Mouse (Mus musculus): Measurements from ENCODE around the gene Srgap3. TPM values are rescaled to one million over a fixed set of nuclear protein-coding genes. Genes with fewer than 3 reads are reported as not detected.

The Srgap3 gene
- polyA plus RNA-seq, 1 experiment from 2014 or later: 31.4 TPM

DNA sequence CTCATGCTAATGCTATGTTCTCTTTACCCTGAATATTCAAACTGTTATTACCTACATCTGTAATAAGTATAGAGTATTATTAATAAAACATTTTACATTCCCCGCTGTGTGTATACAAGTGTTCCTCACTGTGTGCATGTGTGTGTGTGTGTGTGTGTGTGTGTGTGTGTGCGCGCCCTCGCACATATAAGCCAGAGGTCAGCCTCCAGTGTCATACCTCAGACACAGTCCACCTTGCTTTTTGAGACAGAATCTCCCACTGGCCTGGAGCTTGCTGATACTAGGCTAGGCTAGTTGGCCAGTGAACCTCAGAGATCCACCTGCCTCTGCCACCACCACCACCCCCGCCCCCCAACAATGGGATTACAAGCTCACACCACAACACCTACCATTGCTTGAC is 43.3 kb downstream of the Srgap3 start:
- ATAC-seq: peak; percentile 4; the same call in 1 of the 2 replicates
- H3K4me1 ChIP-seq (ENCODE audit: control insufficient read depth, insufficient read depth, low read length): peaks cover 52% of the 10 kb centered on the region
- H3K27ac ChIP-seq (ENCODE audit: low read depth, low read length): peak overlapping the region; percentile 89
- peak overlapping the region; percentile 26; the same call in 1 of the 2 replicates for H3K9ac ChIP-seq (ENCODE audit: low read length)
- H3K36me3 ChIP-seq (ENCODE audit: control insufficient read depth, insufficient read depth, low read length): peaks cover 3% of the 10 kb centered on the region; the same call in 1 of the 2 replicates
- DNase-seq (ENCODE audit: low spot score): no peak
- H3K27me3 ChIP-seq (replicated peaks; ENCODE audit: control insufficient read depth, insufficient read depth, low read length): no peaks in the 10 kb centered on the region
- H3K9me3 ChIP-seq (replicated peaks; ENCODE audit: control insufficient read depth, low read length): no peaks in the 10 kb centered on the region
- H3K4me2 ChIP-seq (ENCODE audit: low read length): peak overlapping the region; percentile 23
- H3K4me3 ChIP-seq (ENCODE audit: low read depth, low read length): no peak overlapping the region
- 85% methylated on average over 5 of the region's 5 CpGs for WGBS

DNA sequence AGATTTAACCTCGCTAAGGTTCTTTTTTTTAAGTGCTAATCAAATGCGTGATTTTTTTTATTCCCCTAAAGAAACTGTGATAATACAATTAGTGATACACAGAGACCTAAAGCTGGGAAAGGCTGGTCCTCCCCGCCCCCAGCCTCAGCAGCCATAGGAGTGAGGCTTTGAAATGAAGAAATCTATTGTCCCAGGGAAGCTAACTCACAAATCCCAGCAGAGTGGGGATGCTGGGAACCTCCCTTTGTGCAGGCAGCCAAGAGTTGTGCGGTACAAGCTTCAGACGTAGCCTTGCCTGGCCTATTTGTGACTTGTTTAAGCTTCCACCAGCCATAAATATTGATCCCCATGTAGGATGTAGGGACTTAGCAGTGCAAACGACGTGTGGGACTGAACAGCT is 43.8 kb downstream of the Srgap3 start:
- WGBS: 1% methylated on average over 7 of the region's 7 CpGs
- ATAC-seq: peak; percentile 78
- no peak overlapping the region for H3K4me3 ChIP-seq (ENCODE audit: low read depth, low read length)

DNA sequence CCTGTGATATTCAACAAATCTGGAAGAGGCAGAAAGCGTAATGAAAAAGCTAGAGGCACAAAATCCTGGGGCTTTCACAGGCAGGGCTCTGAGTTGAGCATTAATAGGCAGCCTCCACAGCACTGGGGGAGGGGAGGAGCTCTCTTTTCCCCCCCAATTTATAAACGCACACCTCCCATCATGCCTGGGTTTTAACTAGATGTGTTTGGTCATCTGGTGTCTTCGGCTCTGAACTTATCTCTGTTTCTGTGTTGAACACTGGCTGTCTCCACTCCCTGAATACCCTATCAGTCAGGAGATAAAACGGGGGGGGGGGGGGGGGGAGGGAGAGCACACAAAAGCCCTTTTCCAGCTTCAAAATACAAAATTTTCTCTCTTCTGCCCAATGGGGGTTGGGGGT is 44.3 kb downstream of the Srgap3 start:
- 2% methylated on average over 4 of the region's 4 CpGs for WGBS
- peaks cover 57% of the 10 kb centered on the region for H3K4me1 ChIP-seq (ENCODE audit: control insufficient read depth, insufficient read depth, low read length)
- no peak overlapping the region for H3K4me3 ChIP-seq (ENCODE audit: low read depth, low read length)
- peak overlapping the region; percentile 89 for H3K27ac ChIP-seq (ENCODE audit: low read depth, low read length)
- H3K27me3 ChIP-seq (replicated peaks; ENCODE audit: control insufficient read depth, insufficient read depth, low read length): no peaks in the 10 kb centered on the region
- no peaks in the 10 kb centered on the region for H3K9me3 ChIP-seq (replicated peaks; ENCODE audit: control insufficient read depth, low read length)
- peak overlapping the region; percentile 26 for H3K9ac ChIP-seq (ENCODE audit: low read length)
- peak overlapping the region; percentile 23; the same call in 1 of the 2 replicates for H3K4me2 ChIP-seq (ENCODE audit: low read length)
- DNase-seq (ENCODE audit: low spot score) (peak; percentile 55), ATAC-seq (peak; percentile 49)
- peaks cover 3% of the 10 kb centered on the region; the same call in 1 of the 2 replicates for H3K36me3 ChIP-seq (ENCODE audit: control insufficient read depth, insufficient read depth, low read length)

More for the DNA sequence above, 43.8 kb downstream of the Srgap3 start:
- Histone ChIP-seq H3K4me1 (ENCODE audit: control insufficient read depth, insufficient read depth, low read length) (peaks cover 57% of the 10 kb centered on the region), H3K36me3 (ENCODE audit: control insufficient read depth, insufficient read depth, low read length) (peaks cover 3% of the 10 kb centered on the region; the same call in 1 of the 2 replicates), H3K4me2 (ENCODE audit: low read length) (peak overlapping the region; percentile 23), H3K9me3 (replicated peaks; ENCODE audit: control insufficient read depth, low read length) (no peaks in the 10 kb centered on the region), H3K27ac (ENCODE audit: low read depth, low read length) (peak overlapping the region; percentile 89), H3K9ac (ENCODE audit: low read length) (peak overlapping the region; percentile 26), H3K27me3 (replicated peaks; ENCODE audit: control insufficient read depth, insufficient read depth, low read length) (no peaks in the 10 kb centered on the region)
- DNase-seq (ENCODE audit: low spot score): peak; percentile 81

DNA sequence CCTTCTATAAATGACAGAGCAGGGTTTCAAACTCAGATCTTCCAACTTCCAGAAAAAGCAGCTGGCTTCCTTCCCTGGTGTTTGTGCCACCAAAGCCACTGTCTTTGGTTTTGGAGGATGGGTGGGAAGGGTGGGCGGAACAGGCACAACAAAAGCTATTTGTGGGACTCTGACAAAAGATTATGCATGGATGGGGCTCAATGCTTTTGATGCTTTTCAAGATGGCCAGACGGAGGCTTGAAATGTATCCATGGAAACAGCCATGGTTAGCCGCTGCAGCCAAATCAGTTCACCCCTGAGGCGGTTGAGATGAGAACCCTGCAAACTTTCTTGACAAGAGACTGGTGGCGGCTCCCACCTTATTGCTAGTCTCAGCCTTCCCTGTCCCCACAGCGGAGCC is 46.8 kb downstream of the Srgap3 start:
- no peak overlapping the region for H3K4me2 ChIP-seq (ENCODE audit: low read length)
- no peak overlapping the region for H3K9ac ChIP-seq (ENCODE audit: low read length)
- peak overlapping the region; percentile 89 for H3K27ac ChIP-seq (ENCODE audit: low read depth, low read length)
- no peaks in the 10 kb centered on the region for H3K36me3 ChIP-seq (ENCODE audit: control insufficient read depth, insufficient read depth, low read length)
- ATAC-seq (peak; percentile 25), DNase-seq (ENCODE audit: low spot score) (peak; percentile 85)
- H3K9me3 ChIP-seq (replicated peaks; ENCODE audit: control insufficient read depth, low read length): no peaks in the 10 kb centered on the region
- 5% methylated on average over 6 of the region's 6 CpGs for WGBS
- H3K4me1 ChIP-seq (ENCODE audit: control insufficient read depth, insufficient read depth, low read length): peaks cover 72% of the 10 kb centered on the region
- H3K4me3 ChIP-seq (ENCODE audit: low read depth, low read length): no peak overlapping the region
- H3K27me3 ChIP-seq (replicated peaks; ENCODE audit: control insufficient read depth, insufficient read depth, low read length): no peaks in the 10 kb centered on the region

DNA sequence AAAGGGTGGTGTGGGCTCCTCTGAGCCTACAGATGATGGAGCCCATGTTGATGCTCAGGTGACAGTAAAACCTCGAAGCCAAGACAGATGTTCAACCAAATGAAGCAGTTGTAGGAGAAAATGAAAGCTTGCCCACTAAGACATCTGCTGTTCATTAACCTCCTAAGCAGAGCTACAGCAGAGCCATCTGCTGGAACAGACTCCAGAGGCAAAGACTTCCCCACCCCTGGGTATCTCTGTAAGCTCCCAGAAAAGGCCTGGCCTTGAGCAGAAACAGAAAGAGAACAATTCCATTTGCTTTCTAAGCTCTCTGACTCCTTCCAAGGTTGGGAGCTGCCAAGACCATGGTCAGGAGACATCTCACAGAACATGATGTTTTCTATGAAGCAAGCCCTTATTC is 47.4 kb downstream of the Srgap3 start:
- ATAC-seq (no peak), DNase-seq (ENCODE audit: low spot score) (peak; percentile 33)
- no peak overlapping the region for H3K4me2 ChIP-seq (ENCODE audit: low read length)
- H3K36me3 ChIP-seq (ENCODE audit: control insufficient read depth, insufficient read depth, low read length): no peaks in the 10 kb centered on the region
- H3K27me3 ChIP-seq (replicated peaks; ENCODE audit: control insufficient read depth, insufficient read depth, low read length): no peaks in the 10 kb centered on the region
- WGBS: 46% methylated on average over 1 of the region's 1 CpGs
- H3K27ac ChIP-seq (ENCODE audit: low read depth, low read length): peak overlapping the region; percentile 89
- no peak overlapping the region for H3K9ac ChIP-seq (ENCODE audit: low read length)
- H3K4me1 ChIP-seq (ENCODE audit: control insufficient read depth, insufficient read depth, low read length): peaks cover 72% of the 10 kb centered on the region
- H3K4me3 ChIP-seq (ENCODE audit: low read depth, low read length): no peak overlapping the region
- no peaks in the 10 kb centered on the region for H3K9me3 ChIP-seq (replicated peaks; ENCODE audit: control insufficient read depth, low read length)

DNA sequence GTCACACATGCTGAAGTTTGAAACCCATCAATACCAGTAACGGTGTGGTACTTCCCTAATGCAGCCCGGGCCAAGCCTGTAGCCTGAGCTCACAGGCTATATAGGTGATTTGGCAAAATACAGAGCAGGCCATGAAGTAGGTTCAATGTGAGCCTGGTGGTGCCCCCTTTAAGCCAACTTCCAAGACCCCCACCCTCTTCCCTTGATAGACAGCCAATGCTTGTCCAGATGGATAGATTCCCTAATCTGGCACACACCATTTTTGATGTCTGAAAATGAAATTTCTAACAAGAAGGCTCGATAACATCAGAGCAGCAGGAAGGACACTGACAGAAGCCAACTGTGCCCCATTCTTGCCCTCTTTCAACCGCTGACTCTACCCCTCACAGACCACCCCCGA is 47.8 kb downstream of the Srgap3 start:
- peaks cover 72% of the 10 kb centered on the region for H3K4me1 ChIP-seq (ENCODE audit: control insufficient read depth, insufficient read depth, low read length)
- ATAC-seq: no peak
- H3K4me3 ChIP-seq (ENCODE audit: low read depth, low read length): no peak overlapping the region
- H3K36me3 ChIP-seq (ENCODE audit: control insufficient read depth, insufficient read depth, low read length): no peaks in the 10 kb centered on the region
- H3K27me3 ChIP-seq (replicated peaks; ENCODE audit: control insufficient read depth, insufficient read depth, low read length): no peaks in the 10 kb centered on the region
- no peak overlapping the region for H3K4me2 ChIP-seq (ENCODE audit: low read length)
- no peak overlapping the region for H3K9ac ChIP-seq (ENCODE audit: low read length)
- 77% methylated on average over 5 of the region's 5 CpGs for WGBS
- DNase-seq (ENCODE audit: low spot score): no peak
- H3K27ac ChIP-seq (ENCODE audit: low read depth, low read length): peak overlapping the region; percentile 89
- H3K9me3 ChIP-seq (replicated peaks; ENCODE audit: control insufficient read depth, low read length): no peaks in the 10 kb centered on the region

DNA sequence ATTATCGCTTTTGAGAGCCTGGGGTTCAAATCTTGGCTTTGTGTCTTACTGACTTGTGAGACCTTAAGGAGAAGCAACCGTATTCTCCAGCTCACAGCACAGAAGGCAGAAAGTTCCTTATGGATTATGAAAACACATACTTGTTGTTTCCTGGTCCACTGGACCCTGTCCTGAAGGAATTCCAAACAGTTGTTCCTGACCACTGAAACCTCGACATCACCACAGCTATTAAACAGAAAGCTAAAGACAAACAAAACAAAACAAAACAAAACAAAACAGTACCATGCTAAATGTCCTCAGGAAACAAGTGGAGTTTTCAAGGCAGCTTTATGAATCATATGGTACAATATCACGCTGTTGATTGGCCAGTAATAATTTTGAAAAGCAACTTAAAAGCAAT is 48.6 kb downstream of the Srgap3 start:
- no peak for DNase-seq (ENCODE audit: low spot score)
- ATAC-seq: no peak
- Histone ChIP-seq H3K9ac (ENCODE audit: low read length) (no peak overlapping the region), H3K27me3 (replicated peaks; ENCODE audit: control insufficient read depth, insufficient read depth, low read length) (no peaks in the 10 kb centered on the region), H3K36me3 (ENCODE audit: control insufficient read depth, insufficient read depth, low read length) (no peaks in the 10 kb centered on the region), H3K4me2 (ENCODE audit: low read length) (no peak overlapping the region), H3K4me1 (ENCODE audit: control insufficient read depth, insufficient read depth, low read length) (peaks cover 66% of the 10 kb centered on the region), H3K4me3 (ENCODE audit: low read depth, low read length) (no peak overlapping the region), H3K27ac (ENCODE audit: low read depth, low read length) (no peak overlapping the region), H3K9me3 (replicated peaks; ENCODE audit: control insufficient read depth, low read length) (no peaks in the 10 kb centered on the region)
- 77% methylated on average over 4 of the region's 4 CpGs for WGBS

DNA sequence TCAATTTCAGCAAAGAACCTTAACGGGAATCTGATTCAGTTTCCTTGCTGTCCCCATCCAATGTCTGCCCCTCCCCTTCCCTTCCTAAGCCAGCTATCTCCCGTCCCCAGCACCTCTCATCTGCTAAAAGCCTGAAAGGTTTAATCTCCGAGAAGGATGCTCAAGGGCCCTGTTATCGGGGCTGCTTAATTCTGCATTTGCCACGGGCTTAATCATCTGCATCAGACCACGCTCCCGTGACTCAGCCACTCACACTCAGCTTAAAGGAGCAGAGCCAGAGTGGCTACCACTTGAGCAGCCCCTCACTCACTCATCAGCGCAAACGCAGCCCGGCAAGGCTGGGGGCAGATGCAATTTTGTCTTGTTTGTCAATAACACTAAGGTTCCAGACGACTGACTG is 50.7 kb downstream of the Srgap3 start:
- Histone ChIP-seq H3K36me3 (ENCODE audit: control insufficient read depth, insufficient read depth, low read length) (no peaks in the 10 kb centered on the region; the same call in 1 of the 2 replicates), H3K4me3 (ENCODE audit: low read depth, low read length) (no peak overlapping the region), H3K9me3 (replicated peaks; ENCODE audit: control insufficient read depth, low read length) (no peaks in the 10 kb centered on the region), H3K9ac (ENCODE audit: low read length) (peak overlapping the region; percentile 54), H3K27me3 (replicated peaks; ENCODE audit: control insufficient read depth, insufficient read depth, low read length) (no peaks in the 10 kb centered on the region), H3K4me1 (ENCODE audit: control insufficient read depth, insufficient read depth, low read length) (peaks cover 45% of the 10 kb centered on the region), H3K4me2 (ENCODE audit: low read length) (peak overlapping the region; percentile 37), H3K27ac (ENCODE audit: low read depth, low read length) (peak overlapping the region; percentile 79)
- DNase-seq (ENCODE audit: low spot score) (peak; percentile 69), ATAC-seq (peak; percentile 59)
- WGBS: 12% methylated on average over 11 of the region's 11 CpGs

DNA sequence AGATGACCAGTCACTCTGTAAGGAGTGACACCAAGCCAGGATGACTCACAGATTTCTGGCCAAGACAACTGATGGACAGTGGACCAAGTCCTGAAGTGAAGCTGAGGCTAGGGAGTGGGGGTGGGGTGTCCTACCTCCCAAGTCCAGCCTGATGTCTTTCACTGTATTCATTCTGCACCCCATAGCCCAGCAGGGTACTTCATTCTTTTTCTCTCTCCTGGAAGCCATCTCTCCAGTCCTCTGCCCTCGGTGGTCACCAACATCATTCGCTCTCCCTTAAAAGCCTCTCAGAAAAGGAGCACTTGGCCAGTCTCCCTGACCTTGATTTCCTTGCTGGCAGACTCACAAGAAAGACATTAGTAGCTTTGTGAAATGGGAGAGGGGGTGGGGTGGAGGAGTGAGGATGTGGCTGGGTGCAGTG is 56.7 kb downstream of the Srgap3 start:
- WGBS: 88% methylated on average over 2 of the region's 2 CpGs

More for the DNA sequence above, 56.7 kb downstream of the Srgap3 start:
- DNase-seq (ENCODE audit: low spot score) (no peak), ATAC-seq (no peak)
- no peaks in the 10 kb centered on the region for H3K27me3 ChIP-seq (replicated peaks; ENCODE audit: control insufficient read depth, insufficient read depth, low read length)
- no peak overlapping the region for H3K4me2 ChIP-seq (ENCODE audit: low read length)
- H3K4me1 ChIP-seq (ENCODE audit: control insufficient read depth, insufficient read depth, low read length): peaks cover 2% of the 10 kb centered on the region; the same call in 1 of the 2 replicates
- H3K9me3 ChIP-seq (replicated peaks; ENCODE audit: control insufficient read depth, low read length): no peaks in the 10 kb centered on the region
- no peaks in the 10 kb centered on the region; the same call in 1 of the 2 replicates for H3K36me3 ChIP-seq (ENCODE audit: control insufficient read depth, insufficient read depth, low read length)
- H3K4me3 ChIP-seq (ENCODE audit: low read depth, low read length): no peak overlapping the region
- H3K9ac ChIP-seq (ENCODE audit: low read length): no peak overlapping the region
- H3K27ac ChIP-seq (ENCODE audit: low read depth, low read length): no peak overlapping the region

Measured in forebrain, embryonic 14.5 days (tissue).